Mouse (Mus musculus) T-helper 2 cell (primary cell): ENCODE measurements around the gene Dusp6.

Experiments used
- in situ Hi-C: fragments of 300-600 bp; cut with MboI, MseI; formaldehyde crosslinking; loops from one replicate; pipeline ENCODE4 v1.15.1; 2025; ENCODE audit warnings: high pct_unique_total_duplicates

Gene Dusp6

DNA sequence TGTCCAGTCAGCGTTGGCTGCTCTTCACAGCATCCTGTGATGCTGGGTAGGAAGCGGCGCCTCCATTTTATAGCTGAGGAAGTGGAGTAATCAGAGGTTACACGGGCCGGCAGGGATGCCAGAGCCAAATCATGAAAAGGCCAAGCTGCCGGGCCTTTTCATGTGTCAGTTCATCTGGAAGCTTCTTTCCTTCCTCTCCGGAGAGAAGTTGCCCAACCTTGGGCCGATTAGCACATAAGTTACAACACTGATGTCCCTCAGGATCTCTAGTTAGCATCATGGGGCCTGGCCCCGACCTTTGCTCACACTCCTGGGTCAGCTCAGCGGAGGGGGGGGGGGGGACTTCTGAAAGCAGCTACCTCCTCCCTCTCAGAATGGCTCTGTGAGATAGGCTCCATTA is 7.4 kb downstream of the Dusp6 start:
- in situ Hi-C loops, result loop anchor here (10.0 kb wide), 1 partner anchor 114 kb away; no protein-coding TSS in a partner anchor

DNA sequence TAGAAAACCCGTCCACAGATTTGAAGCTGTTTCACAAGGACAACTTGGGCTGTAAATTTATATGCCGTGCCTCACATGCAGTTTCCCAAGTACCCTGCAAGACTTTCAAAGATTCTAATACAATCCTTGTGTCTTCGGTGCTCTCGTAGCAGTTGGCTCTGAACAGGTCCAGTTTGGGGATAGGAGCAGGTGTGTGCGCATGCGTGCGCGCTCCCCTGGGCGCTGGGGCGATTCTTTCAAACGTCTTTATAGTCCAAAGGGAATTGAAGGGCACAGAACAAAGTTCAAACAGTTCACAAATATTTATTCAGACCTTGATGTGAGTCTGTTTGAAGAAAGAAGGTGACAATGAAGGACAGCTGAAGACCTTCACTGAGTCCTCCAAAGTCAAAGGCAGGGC is 8.0 kb downstream of the Dusp6 start:
- in situ Hi-C loops, result loop anchor here (10.0 kb wide), 1 partner anchor 114 kb away; no protein-coding TSS in a partner anchor

DNA sequence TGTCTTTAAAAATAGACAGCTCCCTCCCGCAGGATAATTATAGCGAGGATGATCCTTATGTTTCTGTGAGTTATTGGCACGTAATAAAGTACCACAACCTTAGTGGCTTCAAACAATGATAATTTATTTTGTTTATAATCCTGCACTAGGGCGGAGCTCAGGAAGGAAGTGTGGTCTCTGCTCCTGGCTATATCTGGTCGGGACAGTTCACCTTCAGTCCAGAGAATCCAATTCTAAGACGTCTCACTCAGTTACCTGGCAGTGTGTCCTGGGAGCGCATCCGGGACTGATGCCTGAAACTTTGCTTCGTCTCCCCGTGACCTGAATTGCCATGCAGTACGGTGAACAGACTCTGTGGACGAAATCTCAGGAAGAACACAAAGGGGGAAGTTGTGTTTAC is 10.0 kb downstream of the Dusp6 start:
- in situ Hi-C loops, result loop anchor here (10.0 kb wide), 1 partner anchor 112 kb away; no protein-coding TSS in a partner anchor

DNA sequence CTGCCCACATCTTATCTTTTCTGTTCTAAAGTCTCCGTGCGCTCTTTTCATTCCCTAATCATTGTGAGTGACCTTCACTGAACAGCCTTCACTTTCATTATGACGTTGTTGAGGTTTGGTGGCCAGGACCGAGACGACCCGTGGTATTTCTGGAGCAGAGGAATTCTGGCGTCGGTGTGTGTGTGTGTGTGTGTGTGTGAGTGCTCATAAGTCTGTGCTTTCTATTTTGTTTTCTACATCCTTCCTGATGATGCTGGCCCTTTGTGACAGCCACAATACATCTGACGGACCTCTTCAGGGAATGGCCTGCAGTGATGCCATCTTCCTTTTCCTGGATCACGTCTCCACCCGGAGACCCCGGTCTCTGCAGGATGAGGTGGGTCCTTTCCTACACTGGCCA is 11.6 kb downstream of the Dusp6 start:
- in situ Hi-C loops, result loop anchor here (10.0 to 25.0 kb wide), 2 partner anchors 110 to 313 kb away; no protein-coding TSS in a partner anchor

DNA sequence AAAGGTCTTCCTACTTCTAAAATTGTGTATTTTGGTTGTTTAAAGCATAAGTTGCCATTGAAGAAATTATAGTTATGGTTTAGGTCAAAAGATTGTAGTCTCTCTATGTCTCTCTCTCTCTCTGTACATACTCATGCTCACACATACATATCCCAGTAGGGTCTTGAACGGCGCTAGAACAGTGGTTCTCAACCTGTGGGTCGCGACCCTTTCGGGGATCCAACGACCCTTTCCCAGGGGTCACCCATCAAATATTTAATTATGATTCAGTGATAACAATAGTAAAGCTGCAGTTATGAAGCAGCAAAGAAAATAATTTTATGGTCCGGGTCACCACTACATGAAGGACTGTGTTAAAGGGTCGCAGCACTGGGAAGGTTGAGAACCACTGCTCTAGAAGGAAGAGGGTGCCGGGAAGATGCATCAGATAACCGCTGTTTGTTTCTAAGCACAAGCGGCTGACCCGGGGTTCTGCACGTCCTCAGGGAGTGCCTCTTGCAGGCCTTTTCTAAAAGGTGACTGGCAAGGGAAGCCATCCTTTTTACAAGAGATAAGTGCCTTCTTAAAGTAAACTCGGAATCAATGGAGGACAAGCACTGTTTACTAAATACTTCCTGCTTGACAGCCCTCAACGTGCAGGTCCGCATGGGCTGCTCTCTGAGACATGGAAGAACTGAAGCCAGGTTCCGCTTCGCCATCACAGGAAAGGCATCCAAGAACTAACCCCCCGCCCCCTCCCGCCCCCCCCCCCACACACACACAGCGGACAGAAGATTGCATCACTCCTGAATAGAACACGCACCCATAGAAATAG is 16.2 kb downstream of the Dusp6 start:
- in situ Hi-C loops, result loop anchor here (10.0 to 25.0 kb wide), 2 partner anchors 106 to 308 kb away; no protein-coding TSS in a partner anchor

DNA sequence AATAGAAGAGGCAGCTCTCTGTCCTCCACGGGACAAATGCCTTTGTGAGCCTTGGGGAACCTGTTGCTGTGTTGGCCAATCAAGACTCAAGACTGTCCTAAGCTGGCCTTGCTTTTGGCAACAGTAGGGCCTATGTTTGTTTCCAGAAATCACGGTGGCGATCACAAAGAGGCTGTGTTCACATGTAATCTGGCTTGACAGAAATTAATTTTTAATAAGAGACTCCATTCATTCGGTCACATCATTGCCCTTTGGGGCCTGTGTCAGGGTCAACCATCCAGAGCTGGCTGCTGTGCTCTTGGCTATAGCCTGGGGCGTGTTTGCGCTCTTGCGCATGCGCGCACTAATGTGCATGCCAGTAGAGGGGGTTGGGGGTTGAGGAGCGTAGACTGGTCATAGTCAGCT is 21.0 kb downstream of the Dusp6 start:
- in situ Hi-C loops, result loop anchor here (25.0 kb wide), 1 partner anchor 303 kb away; no protein-coding TSS in a partner anchor

DNA sequence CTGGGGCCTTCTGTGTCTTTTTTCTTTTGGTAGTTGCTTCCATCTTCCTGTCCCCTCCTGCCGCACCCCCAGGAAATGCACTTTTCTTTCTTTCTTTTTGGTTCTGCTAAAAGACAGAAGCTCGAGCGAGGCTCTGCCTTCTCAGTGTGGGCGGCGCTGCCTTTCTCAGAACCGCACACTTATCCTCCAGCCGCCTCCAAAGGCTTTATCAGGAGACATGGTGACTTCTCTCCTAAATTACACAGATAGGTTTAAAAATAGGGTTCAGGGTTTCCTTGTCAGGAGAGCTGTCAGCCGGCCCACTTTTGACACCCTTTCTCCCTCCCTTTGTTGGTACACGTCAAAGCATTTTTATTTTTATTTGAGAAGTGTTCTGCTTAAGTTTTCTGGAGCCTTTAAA is 21.9 kb downstream of the Dusp6 start:
- in situ Hi-C loops, result loop anchor here (25.0 kb wide), 1 partner anchor 302 kb away; no protein-coding TSS in a partner anchor

DNA sequence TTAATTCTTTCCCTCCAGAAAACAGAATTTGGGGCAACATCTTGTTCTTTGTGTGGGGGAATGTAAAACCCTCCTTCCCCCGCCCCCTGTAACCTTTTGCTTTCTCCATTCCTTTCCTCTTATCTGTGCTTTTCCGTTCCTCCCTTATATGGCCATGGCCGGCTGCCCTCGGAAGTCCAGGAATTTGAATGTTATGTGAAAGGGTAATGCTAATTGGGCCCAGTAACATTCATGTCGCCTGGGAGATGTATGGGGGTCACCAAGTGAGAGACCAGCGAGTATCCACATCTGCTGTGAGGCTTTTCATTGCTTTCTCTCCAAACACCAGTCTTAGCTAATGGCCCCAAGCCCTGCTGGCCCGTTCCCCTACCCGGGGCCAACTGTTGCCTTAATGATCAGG is 22.7 kb downstream of the Dusp6 start:
- in situ Hi-C loops, result loop anchor here (25.0 kb wide), 1 partner anchor 302 kb away; no protein-coding TSS in a partner anchor

DNA sequence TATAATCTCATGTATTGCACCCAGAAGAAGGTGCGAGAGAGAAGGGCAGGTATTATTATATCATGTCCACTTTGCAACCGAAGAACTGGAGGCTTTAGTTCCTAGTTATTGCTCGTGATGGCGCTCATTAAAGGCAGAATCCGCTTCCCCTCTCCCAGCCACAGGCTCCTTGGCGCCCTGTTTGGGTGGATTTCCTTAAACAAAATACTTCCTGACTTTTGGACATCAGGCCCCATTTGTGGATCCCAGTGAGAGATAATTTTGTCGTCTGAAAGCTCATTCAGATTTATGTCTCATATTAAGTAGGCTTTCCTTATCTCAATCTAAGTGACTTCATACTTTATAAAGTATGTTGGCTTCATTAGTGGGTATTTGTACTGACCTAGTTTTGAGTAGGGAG is 23.2 kb downstream of the Dusp6 start:
- in situ Hi-C loops, result loop anchor here (25.0 kb wide), 1 partner anchor 301 kb away; no protein-coding TSS in a partner anchor

DNA sequence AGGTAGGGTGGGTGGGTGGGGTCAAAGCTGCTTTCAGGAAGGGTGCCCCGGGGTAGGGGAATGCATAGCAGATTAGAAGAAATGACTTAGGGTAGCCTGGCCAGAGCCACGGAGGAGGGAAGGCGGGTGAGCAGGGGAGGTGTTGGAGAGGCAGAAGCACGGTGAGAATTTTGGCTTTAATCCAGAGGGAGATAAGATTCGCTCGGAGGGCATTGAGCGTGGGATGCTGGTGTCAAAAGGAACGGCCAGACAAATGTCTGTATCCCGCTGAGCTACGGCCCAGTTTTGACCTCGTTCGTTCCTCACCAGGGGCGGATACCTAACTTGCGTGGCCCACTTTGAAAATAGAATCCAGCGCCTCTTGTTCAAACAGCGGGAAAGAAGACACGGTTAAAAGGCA is 23.8 kb downstream of the Dusp6 start:
- in situ Hi-C loops, result loop anchor here (25.0 kb wide), 1 partner anchor 301 kb away; no protein-coding TSS in a partner anchor

DNA sequence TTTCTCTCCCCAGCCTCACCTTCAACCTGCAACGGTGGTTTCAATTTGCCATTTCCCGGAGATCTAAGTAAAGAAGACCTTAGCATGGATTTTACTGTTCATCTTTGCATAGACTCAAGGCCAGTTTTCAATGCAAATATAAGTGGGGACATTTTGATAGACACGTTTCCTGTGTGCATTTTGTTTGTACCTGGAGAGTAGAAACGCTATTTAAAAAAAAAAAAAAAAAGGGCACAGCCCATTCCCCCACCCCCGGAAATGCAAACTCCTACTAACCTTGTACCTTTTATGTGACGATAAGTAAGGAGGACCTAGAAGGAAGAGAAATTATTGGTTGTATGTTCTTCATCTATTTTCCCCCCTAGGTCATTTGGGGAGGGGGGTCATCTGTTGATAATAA is 24.2 kb downstream of the Dusp6 start:
- in situ Hi-C loops, result loop anchor here (25.0 kb wide), 1 partner anchor 300 kb away; no protein-coding TSS in a partner anchor

DNA sequence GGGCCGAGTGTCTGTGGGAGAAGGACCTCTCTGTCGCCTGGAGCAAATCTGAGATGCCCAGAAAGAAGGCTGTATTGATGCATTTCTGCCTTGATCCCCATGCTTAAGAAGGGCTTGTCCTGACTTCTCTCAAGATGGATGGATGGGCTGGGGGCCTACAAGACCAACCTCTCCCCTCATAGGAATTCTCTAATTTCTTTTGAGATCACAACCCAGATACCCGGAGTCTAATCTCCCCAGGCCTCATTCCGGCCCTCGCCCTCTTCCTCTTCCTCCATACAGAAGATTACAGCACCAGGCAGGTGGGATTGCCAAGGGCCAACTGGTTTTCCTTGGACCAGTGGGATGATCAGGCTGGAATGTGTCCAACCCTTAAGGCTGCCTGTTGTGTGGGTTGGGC is 26.1 kb downstream of the Dusp6 start:
- in situ Hi-C loops, result loop anchor here (25.0 kb wide), 1 partner anchor 298 kb away; no protein-coding TSS in a partner anchor

DNA sequence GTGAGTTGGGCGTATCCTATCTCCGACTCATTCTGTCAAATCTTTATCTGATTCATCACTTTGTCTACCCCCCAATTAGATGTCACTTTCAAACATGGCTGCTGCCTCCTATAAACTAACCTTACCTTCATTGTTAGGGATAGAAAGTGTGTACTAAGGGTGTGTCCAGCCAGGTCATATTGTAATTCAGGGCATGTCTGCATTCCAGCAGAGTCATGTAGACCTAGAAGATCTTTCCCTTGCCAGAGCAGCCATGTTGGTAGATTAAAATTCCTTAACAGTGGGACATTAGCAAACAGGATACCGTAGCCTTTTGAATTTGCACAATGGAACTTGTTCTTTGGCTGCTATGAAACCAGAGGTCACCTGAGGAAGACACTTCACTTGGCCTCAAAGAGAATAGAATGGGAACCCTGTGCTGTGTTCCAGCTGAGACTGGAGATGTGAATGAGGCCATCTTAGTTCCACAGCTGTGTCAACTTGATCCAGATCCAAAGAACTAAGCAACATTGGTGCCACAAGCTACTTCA is 30.1 kb downstream of the Dusp6 start:
- in situ Hi-C loops, result loop anchor here (25.0 kb wide), 1 partner anchor 294 kb away; no protein-coding TSS in a partner anchor

DNA sequence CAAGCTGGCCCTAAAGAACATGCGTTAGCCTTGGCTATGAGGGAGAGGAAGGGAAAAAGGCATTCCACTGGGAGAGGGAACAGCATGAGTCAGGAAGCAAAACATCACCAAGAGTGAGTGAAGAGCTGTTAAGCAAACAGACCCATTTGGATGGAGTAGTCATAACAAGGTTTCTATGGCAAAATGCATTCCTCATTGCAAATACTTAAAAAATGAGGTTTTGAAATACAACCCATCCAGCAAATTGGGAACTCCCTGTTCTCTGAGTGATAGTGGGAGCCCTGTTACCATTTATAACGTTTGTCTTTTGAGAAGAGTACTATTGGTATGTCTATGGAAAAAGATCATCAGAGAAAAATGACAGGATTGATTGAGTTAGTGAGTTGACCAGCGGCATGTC is 34.7 kb downstream of the Dusp6 start:
- in situ Hi-C loops, result loop anchor here (25.0 kb wide), 1 partner anchor 290 kb away; no protein-coding TSS in a partner anchor

DNA sequence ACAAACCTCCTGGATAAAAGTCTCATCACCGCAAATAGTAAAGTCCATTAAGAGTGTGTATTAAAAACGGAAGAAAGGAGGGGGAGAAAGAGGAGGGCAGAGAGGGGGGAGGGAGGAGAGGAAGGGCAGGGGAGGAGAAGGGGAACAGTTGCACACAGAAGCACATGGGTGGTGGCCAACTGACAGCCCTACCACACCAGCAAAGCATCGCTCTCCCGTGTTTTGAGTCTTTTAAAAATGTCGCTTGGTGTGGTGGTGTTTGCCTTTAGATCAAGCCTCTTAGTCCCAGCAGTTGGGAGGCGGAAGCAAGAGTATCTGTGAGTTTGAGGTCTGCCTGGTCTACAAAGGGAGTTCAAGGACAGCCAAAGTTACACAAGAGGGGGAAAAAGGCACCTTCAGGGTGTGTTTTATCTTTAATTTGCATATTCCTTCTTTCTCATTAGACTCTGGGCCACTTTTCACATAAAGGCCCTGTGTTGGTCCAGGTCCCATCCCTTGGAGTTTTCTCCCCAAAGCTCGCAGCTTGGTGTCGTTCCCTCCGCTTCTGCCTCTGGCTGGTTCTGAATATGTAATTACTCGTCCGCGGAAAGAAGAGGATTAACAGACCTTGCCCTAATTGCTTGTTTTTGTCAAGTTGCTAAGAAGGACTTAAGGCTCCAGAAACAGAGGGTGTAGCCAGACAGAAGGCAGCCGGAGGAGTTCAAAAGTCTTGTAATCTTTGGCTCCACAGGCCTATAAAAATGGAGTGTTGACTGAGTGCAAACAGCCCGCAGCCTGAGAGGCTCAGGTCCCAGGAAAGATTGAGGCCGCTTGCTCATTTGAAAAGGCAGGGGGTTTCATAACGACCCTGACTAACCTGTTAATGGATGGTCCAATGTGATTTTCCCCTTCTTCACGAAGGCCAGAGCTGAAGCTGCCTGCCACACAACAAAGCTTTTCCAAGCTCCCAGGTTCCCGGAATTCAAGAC is 35.6 kb downstream of the Dusp6 start:
- in situ Hi-C loops, result loop anchor here (25.0 kb wide), 1 partner anchor 289 kb away; no protein-coding TSS in a partner anchor

DNA sequence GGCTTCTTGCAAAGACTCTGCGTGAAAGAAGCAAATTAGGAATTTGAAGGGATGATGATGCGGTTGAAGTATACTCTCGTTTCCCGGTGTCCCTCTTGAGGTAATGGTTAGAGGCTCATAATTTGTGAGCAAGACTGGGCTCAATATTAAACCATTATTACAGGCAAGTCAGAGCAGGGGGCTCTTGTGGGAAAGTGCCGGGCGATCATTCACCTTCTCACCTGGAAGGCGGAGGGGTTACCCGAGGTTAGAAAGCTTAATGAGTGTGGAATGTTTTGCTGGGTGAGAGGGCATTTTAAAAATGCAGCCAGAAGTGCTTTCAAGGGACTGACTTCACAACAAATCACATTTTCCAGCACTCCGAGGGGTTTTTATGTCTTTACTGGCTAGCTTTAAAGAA is 36.3 kb downstream of the Dusp6 start:
- in situ Hi-C loops, result loop anchor here (25.0 kb wide), 1 partner anchor 288 kb away; no protein-coding TSS in a partner anchor

DNA sequence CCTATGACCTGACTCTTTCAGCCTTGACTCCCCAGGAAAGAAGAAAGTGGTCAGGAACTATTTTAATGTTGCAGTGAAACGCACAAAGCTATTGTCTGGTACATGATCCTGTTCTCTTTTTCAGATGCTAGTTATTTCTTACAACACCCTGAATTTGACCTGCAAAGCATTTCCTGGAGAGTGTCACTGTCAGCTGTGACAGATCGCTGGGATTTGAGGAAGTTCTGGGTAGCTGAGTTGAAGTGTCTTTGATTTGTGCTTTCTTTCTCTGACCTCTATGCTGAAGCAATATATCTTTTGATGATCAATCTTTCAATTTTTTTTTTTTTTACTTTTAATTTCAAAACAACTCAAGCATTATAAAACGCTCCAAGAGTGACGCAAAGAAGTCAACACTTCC is 39.0 kb downstream of the Dusp6 start:
- in situ Hi-C loops, result no loop called here

DNA sequence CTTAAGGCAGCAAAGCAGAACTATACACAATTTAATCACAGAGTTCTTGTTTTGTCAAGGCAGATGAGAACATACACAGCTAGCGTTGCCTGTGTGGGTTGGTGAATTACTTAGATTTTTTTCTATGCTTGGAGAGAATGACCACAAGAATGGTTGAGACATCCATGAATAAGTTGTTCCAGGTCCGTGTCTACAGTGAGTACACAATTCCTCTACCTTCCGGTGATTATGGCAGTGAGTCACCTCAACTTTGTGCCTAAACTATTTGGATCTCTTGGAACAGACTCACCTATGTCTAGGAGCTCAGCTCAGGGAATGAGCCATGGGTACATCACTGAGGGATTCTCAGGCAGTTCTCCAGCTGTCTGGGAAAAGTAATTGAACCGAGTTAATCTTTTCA is 45.8 kb downstream of the Dusp6 start:
- in situ Hi-C loops, result no loop called here

DNA sequence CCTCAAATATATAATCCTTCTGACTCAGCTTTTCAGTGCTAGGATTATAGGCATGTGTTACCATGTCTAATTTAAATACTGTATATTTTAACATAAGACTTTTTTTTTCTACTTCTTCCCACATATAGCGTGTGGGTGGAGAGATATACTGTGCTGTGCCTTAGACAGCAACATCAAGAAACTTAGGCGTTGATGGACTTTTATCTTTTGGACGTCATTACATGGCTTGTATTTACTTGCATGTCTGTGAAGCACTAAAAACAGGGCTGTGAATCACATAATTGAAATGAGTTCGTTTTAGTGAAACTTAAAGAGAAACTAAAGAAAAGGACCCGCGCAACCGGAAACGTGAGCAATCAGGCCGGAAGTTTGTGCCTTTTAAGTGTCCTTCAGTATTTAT is 46.6 kb downstream of the Dusp6 start:
- in situ Hi-C loops, result no loop called here

DNA sequence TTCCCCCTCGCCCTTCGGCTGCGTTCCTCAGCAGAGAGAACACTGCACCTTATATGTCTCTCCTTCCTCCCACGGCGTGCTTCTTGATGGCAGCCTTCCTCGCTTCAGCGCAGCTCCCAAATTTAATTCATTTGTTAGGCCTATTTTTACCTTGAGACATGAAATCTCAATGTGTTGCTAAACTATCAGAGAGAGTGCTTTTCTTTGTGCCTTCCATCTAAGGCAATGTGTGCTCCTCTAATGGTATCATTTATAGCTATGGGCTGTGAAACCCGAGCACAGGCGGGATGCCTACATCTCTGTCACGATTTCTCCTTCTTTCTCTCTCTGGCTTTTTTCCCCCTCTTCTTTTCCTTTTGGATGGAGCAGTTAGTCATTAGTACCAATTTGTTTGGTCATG is 47.2 kb downstream of the Dusp6 start:
- in situ Hi-C loops, result no loop called here

DNA sequence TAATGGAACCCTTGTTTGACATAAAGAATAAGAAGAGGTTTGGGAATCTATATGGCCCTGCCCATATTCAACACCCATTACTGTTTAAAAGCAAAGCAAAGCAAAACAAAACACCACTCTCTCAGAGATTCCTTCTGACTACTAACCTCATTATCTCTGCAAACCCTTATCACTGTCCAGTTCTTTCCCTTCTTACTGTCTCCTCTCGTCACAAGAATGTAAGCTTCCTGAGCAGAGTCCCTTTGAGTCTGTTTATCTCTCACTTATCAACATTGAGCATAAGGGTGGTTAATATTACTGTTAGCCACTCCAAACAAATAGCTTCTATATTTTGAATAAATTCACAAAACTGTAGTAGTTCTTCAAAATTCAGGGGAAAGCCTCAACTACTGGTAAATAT is 48.9 kb downstream of the Dusp6 start:
- in situ Hi-C loops, result no loop called here
